Mouse (Mus musculus) lung, postnatal 0 days (tissue): Measurements from ENCODE around the gene Eya2.

ENCODE experiments used
- CTCF ChIP-seq: IDR thresholded peaks from 2 replicates; pipeline ENCODE4 v1.5.1; 2016; ENCODE audit warnings: antibody characterized with exemption, mild to moderate bottlenecking
- EP300 ChIP-seq: IDR thresholded peaks from 2 replicates; pipeline ENCODE4 v1.6.1; 2016; ENCODE audit warnings: antibody characterized with exemption, mild to moderate bottlenecking, control low read depth

- TF ChIP-seq CTCF = no peak
- TF ChIP-seq EP300 = no peak
These were observed 25.9 kb upstream of the Eya2 start for GRCm38 (mm10) chr2:165568911-165569310.
